Mouse (Mus musculus) kidney, adult 2 months (tissue): Measurements from ENCODE around the gene Hectd4. TPM values are rescaled to one million over a fixed set of nuclear protein-coding genes. Genes with fewer than 3 reads are reported as not detected.
"Not testable (repeated sequence)": the region's sequence is repeated elsewhere in the genome, so short reads cannot be mapped to it uniquely, and the experiment has no call there.

Experiments
- DNase-seq: peaks from one replicate; pipeline ENCODE4 v3.0.0; 2021
- H3K27ac ChIP-seq: fragments of 200-500 bp; 2 replicates; pipeline ENCODE4 v1.5.1; 2012; ENCODE audit warnings: low read depth, low read length, control low read depth, inconsistent platforms; ENCODE audit not compliant: insufficient read depth
- H3K27me3 ChIP-seq: fragments of 200-500 bp; replicated peaks from 2 replicates; pipeline ENCODE4 v1.6.1; 2012; ENCODE audit warnings: mild to moderate bottlenecking, moderate library complexity, low read length, inconsistent platforms; ENCODE audit not compliant: control insufficient read depth, insufficient read depth
- H3K36me3 ChIP-seq: fragments of 200-500 bp; 2 replicates; pipeline ENCODE4 v1.6.1; 2012; ENCODE audit warnings: mild to moderate bottlenecking, moderate library complexity, low read length, inconsistent platforms; ENCODE audit not compliant: control insufficient read depth, insufficient read depth
- H3K4me1 ChIP-seq: fragments of 200-500 bp; 2 replicates; pipeline ENCODE4 v1.6.1; 2011; ENCODE audit warnings: low read length; ENCODE audit not compliant: control insufficient read depth, insufficient read depth
- H3K4me3 ChIP-seq: fragments of 200-500 bp; 2 replicates; pipeline ENCODE4 v1.5.1; 2011; ENCODE audit warnings: mild to moderate bottlenecking, low read depth, low read length, control low read depth; ENCODE audit not compliant: insufficient read depth
- CTCF ChIP-seq: fragments of 200-500 bp; conservative IDR thresholded peaks from 2 replicates; pipeline ENCODE4 v1.5.1; 2011; ENCODE audit warnings: low read depth, mild to moderate bottlenecking, control low read depth, low read length, moderate library complexity, mixed read lengths; ENCODE audit not compliant: insufficient read depth, insufficient read length
- POLR2A ChIP-seq: fragments of 200-500 bp; IDR thresholded peaks from one replicate; pipeline ENCODE4 v1.6.1; 2011; ENCODE audit warnings: low read depth, low read length, control low read depth
- whole genome bisulfite sequencing: fragments of 180-500 bp; shearing (Covaris S2); methylation state at CpG from one replicate; pipeline ENCODE4 v1.1.7; 2018; 5-methylcytosine and 5-hydroxymethylcytosine counted together
- polyA plus RNA-seq: library from polyadenylated mRNA; depleted of rRNA; stranded (reverse); fragments of >200 nt; gene quantifications from 2 replicates; pipeline ENCODE4 v1.2.3, GENCODE M21; 2012

Hectd4 gene
- polyA plus RNA-seq, 1 experiment, result 10.1 TPM

DNA sequence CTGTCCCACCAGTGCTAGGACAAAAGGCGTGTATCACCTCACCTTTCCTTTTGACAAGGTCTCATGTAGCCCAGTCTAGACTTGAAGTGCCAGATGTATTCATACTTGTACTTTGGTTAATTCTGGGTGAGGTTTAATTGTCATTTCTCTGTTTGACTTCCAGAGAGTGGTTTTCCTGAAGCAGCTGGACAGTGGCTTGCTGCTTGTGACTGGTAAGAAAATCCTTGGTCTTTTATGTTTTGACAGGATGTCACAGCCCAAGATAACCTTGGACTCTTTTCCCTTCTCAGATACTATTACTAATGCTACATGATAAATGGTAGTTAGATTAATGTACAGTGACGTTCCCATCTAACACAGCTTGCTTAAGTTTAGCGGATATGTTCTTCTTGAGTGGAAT is 13.0 kb upstream of the Hectd4 start:
- TF ChIP-seq POLR2A (no peak), CTCF (no peak)
- H3K36me3 ChIP-seq, result peaks cover 14% of the 10 kb centered on the region
- DNase-seq, result no peak
- 57% methylated on average over 3 of the region's 3 CpGs for WGBS
- H3K4me3 ChIP-seq, result no peak overlapping the region
- no peak overlapping the region for H3K27ac ChIP-seq
- peaks cover 4% of the 10 kb centered on the region; the same call in 1 of the 2 replicates for H3K4me1 ChIP-seq
- no peaks in the 10 kb centered on the region for H3K27me3 ChIP-seq

DNA sequence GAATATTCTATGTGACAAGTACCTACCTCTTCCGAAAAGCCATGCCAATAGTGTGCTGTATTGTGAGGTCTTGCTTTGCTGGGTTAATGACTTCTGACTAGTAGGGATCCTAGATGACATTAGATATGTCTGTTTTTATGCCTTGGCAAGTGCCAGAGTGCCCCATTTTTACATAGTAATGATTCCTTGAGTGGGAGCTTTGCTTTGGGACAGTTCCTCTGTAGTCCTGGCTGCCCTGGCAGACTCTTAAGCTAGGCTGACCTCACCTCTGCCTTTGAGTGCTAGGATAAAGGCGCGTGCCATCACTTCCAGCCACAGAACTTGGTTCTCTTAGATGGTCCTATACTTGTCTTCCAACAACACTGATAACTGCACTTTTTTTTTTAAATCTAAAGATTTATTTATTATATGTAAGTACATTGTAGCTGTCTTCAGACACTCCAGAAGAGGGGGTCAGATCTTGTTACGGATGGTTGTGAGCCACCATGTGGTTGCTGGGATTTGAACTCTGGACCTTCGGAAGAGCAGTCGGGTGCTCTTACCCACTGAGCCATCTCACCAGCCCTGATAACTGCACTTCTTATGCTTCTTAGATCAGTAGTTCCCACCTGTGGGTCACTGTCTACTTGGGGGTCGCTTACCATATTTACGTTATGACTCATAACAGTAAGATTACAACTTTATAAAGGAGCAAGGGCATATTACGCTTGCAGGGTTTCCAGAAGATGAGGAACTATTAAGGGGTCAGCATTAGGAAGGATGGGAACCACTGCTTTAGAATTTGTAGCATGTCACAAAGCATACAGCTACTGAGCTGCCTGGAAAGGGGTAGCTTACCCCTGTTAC is 10.0 kb upstream of the Hectd4 start:
- Histone ChIP-seq H3K4me1 (peaks cover 4% of the 10 kb centered on the region; the same call in 1 of the 2 replicates), H3K27me3 (no peaks in the 10 kb centered on the region), H3K27ac (no peak overlapping the region), H3K4me3 (no peak overlapping the region), H3K36me3 (peaks cover 15% of the 10 kb centered on the region)
- WGBS, result 87% methylated on average over 9 of the region's 9 CpGs
- no peak for DNase-seq
- TF ChIP-seq POLR2A (no peak), CTCF (no peak)

DNA sequence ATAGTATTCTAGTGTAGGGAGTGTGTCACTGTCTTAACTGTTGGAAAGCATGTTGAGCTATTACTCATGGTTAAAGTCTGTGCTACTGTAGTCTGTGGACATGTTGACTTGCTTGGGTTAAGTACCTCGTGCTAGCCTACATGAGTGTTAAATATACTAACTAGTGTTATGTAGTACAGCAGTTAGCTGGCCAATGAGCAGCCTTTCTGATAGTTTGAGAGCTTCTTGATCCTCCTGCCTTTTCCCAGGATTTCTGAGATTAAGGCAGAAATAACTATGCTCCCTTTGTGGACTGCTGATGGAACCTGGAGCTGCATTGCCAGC is 9.5 kb upstream of the Hectd4 start:
- 0 out of 2 replicates have a peak, but pooled peaks cover 4% of the 10 kb centered on the region for H3K4me1 ChIP-seq
- no peak overlapping the region for H3K27ac ChIP-seq
- WGBS, result 84% methylated on average over 1 of the region's 1 CpGs
- no peak overlapping the region for H3K4me3 ChIP-seq
- no peaks in the 10 kb centered on the region for H3K27me3 ChIP-seq
- no peak for DNase-seq
- TF ChIP-seq CTCF, result no peak
- TF ChIP-seq POLR2A, result no peak
- H3K36me3 ChIP-seq, result peaks cover 15% of the 10 kb centered on the region

DNA sequence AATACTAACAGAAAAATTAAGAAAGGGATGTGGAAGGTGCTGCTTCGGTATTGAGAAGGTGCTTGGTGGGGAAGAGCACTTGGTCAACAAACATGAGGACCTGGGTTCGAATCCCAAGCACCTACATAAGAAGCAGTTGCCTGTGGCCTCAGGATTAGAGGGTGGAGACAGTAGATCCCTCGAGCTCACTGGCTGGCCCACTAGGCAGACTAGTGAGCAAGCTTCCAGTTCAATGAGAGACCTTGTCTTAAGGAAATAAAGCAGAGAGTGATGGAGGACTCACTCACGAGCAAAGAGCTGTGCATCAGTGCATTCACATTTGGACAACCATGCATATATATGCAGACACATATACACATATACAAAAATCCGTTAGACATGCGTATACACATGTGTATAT is 7.9 kb upstream of the Hectd4 start:
- Histone ChIP-seq H3K4me1 (no peaks in the 10 kb centered on the region), H3K27me3 (no peaks in the 10 kb centered on the region), H3K36me3 (peaks cover 10% of the 10 kb centered on the region), H3K4me3 (no peak overlapping the region), H3K27ac (no peak overlapping the region)
- WGBS, result 91% methylated on average over 6 of the region's 6 CpGs
- DNase-seq, result no peak
- no peak for TF ChIP-seq POLR2A
- TF ChIP-seq CTCF, result no peak

DNA sequence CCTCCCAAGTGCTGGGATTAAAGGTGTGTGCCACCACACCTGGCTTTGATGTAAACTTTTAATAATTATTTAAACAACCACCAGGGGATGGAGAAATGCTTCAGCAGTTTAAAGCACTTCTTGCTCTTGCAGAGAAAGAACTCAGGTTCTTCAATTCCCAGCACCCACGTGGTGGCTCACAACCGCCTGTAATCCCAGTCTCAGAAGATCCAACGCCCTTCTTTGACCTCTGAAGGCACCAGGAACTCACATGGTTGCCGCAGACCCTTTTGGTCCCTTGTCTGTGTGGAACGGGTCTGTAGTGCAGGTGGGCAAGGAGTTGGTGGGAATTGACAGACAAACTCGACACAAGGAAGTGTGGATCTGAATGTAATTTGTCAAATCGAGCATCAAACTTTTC is 5.3 kb upstream of the Hectd4 start:
- H3K27ac ChIP-seq, result no peak overlapping the region
- no peak for DNase-seq
- H3K27me3 ChIP-seq, result no peaks in the 10 kb centered on the region
- no peaks in the 10 kb centered on the region for H3K4me1 ChIP-seq
- H3K4me3 ChIP-seq, result no peak overlapping the region
- peaks cover 1% of the 10 kb centered on the region for H3K36me3 ChIP-seq
- 54% methylated on average over 7 of the region's 7 CpGs for WGBS
- TF ChIP-seq POLR2A (no peak), CTCF (no peak)

DNA sequence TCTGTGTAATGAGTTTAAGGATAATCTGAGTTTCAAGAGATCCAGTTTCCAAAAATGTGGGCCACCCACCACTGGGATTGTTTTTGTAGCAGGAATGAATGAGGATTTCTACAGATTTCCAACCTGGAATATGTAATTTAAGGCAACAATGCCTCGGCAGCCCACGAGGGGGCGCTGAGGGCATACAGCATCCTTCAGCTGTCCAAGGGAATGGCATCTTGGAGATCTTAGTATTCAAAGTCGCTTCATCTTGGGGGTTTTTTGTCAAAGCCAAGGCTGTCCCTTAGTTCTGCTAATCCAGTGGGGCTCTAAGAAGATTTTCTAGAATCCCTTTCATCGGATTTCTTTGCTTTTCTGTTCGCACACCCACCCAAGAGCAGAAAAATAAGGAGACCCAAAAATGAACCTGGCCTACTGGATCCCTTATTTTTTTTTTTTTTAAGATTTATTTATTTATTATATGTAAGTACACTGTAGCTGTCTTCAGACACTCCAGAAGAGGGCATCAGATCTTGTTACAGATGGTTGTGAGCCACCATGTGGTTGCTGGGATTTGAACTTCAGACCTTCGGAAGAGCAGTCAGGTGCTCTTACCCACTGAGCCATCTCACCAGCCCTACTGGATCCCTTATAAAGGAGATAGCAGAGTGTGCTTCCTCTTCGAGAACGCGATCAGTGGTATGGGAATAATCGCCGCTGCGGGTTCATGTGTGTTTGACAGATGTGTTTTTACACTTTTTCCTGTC is 4.5 kb upstream of the Hectd4 start:
- no peak for TF ChIP-seq POLR2A
- TF ChIP-seq CTCF, result peak; percentile 94
- Histone ChIP-seq H3K36me3 (peaks cover 1% of the 10 kb centered on the region; the same call in 1 of the 2 replicates), H3K27me3 (no peaks in the 10 kb centered on the region), H3K27ac (no peak overlapping the region), H3K4me1 (no peaks in the 10 kb centered on the region), H3K4me3 (no peak overlapping the region)
- DNase-seq, result peak; percentile 72
- WGBS, result 52% methylated on average over 13 of the region's 13 CpGs

DNA sequence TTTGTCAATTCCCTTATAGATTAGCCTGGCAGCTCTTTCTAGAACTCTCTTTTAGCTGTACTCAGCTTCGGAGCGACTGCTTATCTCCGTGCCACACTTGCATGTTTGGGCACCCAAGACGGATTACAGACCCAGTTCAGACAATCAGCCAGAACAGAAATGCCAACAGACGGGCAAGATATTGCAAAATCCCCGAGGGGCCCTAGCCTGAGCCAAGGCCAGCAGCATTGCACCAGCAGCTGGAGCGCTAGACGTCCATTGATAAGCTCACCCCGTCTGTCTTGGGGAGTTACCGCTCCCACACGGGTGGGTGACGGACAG is 3.9 kb upstream of the Hectd4 start:
- H3K27me3 ChIP-seq, result no peaks in the 10 kb centered on the region
- 85% methylated on average over 12 of the region's 12 CpGs for WGBS
- TF ChIP-seq POLR2A, result no peak
- no peak for TF ChIP-seq CTCF
- H3K36me3 ChIP-seq, result peaks cover 1% of the 10 kb centered on the region; the same call in 1 of the 2 replicates
- H3K4me3 ChIP-seq, result no peak overlapping the region
- H3K27ac ChIP-seq, result no peak overlapping the region
- no peak for DNase-seq
- H3K4me1 ChIP-seq, result no peaks in the 10 kb centered on the region

DNA sequence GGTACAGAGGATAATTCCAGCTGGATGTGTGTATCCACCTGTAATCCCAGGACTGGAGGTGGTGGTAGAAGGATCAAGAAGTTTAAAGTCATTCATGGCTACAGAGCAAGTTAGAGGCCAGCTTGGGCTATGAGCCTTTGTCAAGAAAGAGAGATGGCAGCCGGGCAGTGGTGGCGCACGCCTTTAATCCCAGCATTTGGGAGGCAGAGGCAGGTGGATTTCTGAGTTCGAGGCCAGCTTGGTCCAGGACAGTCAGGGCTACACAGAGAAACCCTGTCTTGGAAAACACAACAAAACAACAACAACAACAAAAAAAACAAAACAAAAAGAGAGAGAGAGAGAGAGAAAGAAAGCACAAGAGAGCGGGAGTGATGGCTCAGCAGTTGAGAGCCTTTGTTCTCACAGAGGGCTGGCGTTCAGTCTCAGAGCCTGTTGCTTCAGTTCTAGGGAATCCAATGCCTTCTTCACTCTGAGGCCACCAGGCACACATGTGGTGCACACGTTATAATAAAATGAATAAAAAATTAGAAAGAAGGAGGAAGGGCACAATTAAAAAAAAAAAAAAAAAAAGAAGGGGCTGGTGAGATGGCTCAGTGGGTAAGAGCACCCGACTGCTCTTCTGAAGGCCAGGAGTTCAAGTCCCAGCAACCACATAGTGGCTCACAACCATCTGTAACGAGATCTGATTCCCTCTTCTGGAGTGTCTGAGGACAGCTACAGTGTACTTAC is 3.3 kb upstream of the Hectd4 start:
- not testable (repeated sequence) for H3K36me3 ChIP-seq, H3K27ac ChIP-seq, H3K4me3 ChIP-seq, H3K27me3 ChIP-seq, DNase-seq, H3K4me1 ChIP-seq
- 86% methylated on average over 9 of the region's 9 CpGs for WGBS
